Mouse (Mus musculus) kidney, embryonic 15.5 days (tissue): Measurements from ENCODE around the gene Ptpre. TPM values are rescaled to one million over a fixed set of nuclear protein-coding genes. Genes with fewer than 3 reads are reported as not detected.
"Not testable (repeated sequence)": the region's sequence is repeated elsewhere in the genome, so short reads cannot be mapped to it uniquely, and the experiment has no call there.

Experiments
- ATAC-seq: fragments of 200-750 bp; cut with Nextera tagmentation; replicated peaks from 2 replicates; pipeline ENCODE4 v1.8.0; 2017; ENCODE audit warnings: moderate TSS enrichment; ENCODE audit not compliant: low FRiP score
- H3K27ac ChIP-seq: fragments of 300-500 bp; sonication (generic); 2 replicates; pipeline ENCODE4 v1.5.1; 2015; ENCODE audit warnings: mild to moderate bottlenecking, inconsistent platforms
- H3K27me3 ChIP-seq: fragments of 300-500 bp; sonication (generic); 2 replicates; pipeline ENCODE4 v1.6.1; 2015; ENCODE audit warnings: inconsistent platforms
- H3K36me3 ChIP-seq: fragments of 300-500 bp; sonication (generic); 2 replicates; pipeline ENCODE4 v1.6.1; 2015; ENCODE audit warnings: inconsistent platforms
- H3K4me1 ChIP-seq: fragments of 300-500 bp; sonication (generic); 2 replicates; pipeline ENCODE4 v1.6.1; 2015; ENCODE audit warnings: inconsistent platforms
- H3K4me2 ChIP-seq: fragments of 300-500 bp; sonication (generic); 2 replicates; pipeline ENCODE4 v1.6.1; 2015; ENCODE audit warnings: moderate library complexity, mild to moderate bottlenecking, inconsistent platforms
- H3K4me3 ChIP-seq: fragments of 300-500 bp; sonication (generic); replicated peaks from 2 replicates; pipeline ENCODE4 v1.5.1; 2015; ENCODE audit warnings: mild to moderate bottlenecking, inconsistent platforms
- H3K9ac ChIP-seq: fragments of 300-500 bp; sonication (generic); 2 replicates; pipeline ENCODE4 v1.6.1; 2015; ENCODE audit warnings: mild to moderate bottlenecking, inconsistent platforms
- H3K9me3 ChIP-seq: fragments of 300-500 bp; sonication (generic); replicated peaks from 2 replicates; pipeline ENCODE4 v1.6.1; 2016; ENCODE audit warnings: inconsistent platforms
- WGBS: fragments of 180-500 bp; shearing (Covaris S2); methylation state at CpG from one replicate; pipeline ENCODE4 v1.1.7; 2015; ENCODE audit warnings: mixed read lengths; 5-methylcytosine and 5-hydroxymethylcytosine counted together
- polyA plus RNA-seq: library from polyadenylated mRNA; unstranded; fragments of >200 nt; fragmentation: Nextera tagmentation; extraction: Ambion mirVana; gene quantifications from 2 replicates; pipeline ENCODE4 v1.2.1, GENCODE M21; 2015

The Ptpre gene
- polyA plus RNA-seq, 1 experiment from 2014 or later = 1.6 TPM

GRCm38 (mm10) chr7:135616479-135616878, 79.2 kb downstream of the Ptpre start:
- H3K4me3 ChIP-seq, H3K36me3 ChIP-seq, H3K9ac ChIP-seq, H3K9me3 ChIP-seq, ATAC-seq, H3K27me3 ChIP-seq, H3K27ac ChIP-seq, H3K4me2 ChIP-seq: not testable (repeated sequence)
- peaks cover 12% of the 10 kb centered on the region; the same call in 1 of the 2 replicates for H3K4me1 ChIP-seq

GRCm38 (mm10) chr7:135617776-135618175, 80.5 kb downstream of the Ptpre start:
- Histone ChIP-seq H3K36me3 (no peaks in the 10 kb centered on the region), H3K9ac (no peak overlapping the region), H3K4me2 (no peak overlapping the region), H3K4me3 (no peak overlapping the region), H3K27me3 (no peaks in the 10 kb centered on the region), H3K4me1 (peaks cover 5% of the 10 kb centered on the region; the same call in 1 of the 2 replicates), H3K27ac (no peak overlapping the region), H3K9me3 (no peaks in the 10 kb centered on the region)
- no peak for ATAC-seq
- WGBS = 83% methylated on average over 11 of the region's 11 CpGs

- Histone ChIP-seq H3K4me3 (no peak overlapping the region), H3K4me2 (no peak overlapping the region), H3K27ac (no peak overlapping the region), H3K9me3 (0 out of 2 replicates have a peak, but pooled peaks cover 3% of the 10 kb centered on the region), H3K4me1 (no peaks in the 10 kb centered on the region), H3K27me3 (no peaks in the 10 kb centered on the region), H3K36me3 (no peaks in the 10 kb centered on the region), H3K9ac (no peak overlapping the region)
- ATAC-seq = no peak
- WGBS = 70% methylated on average over 6 of the region's 6 CpGs
Measured at GRCm38 (mm10) chr7:135621649-135622048, 84.4 kb downstream of the Ptpre start.

- Histone ChIP-seq H3K27me3 (no peaks in the 10 kb centered on the region), H3K27ac (no peak overlapping the region), H3K9me3 (0 out of 2 replicates have a peak, but pooled peaks cover 3% of the 10 kb centered on the region), H3K4me2 (no peak overlapping the region), H3K4me3 (no peak overlapping the region), H3K4me1 (no peaks in the 10 kb centered on the region), H3K9ac (no peak overlapping the region), H3K36me3 (no peaks in the 10 kb centered on the region)
- no peak for ATAC-seq
Measured at GRCm38 (mm10) chr7:135622241-135622640, 85.0 kb downstream of the Ptpre start.

- no peaks in the 10 kb centered on the region for H3K36me3 ChIP-seq
- H3K27me3 ChIP-seq = no peaks in the 10 kb centered on the region
- H3K4me3 ChIP-seq = no peak overlapping the region
- no peaks in the 10 kb centered on the region for H3K4me1 ChIP-seq
- H3K4me2 ChIP-seq = no peak overlapping the region
- no peak overlapping the region for H3K27ac ChIP-seq
- 77% methylated on average over 3 of the region's 3 CpGs for WGBS
- ATAC-seq = no peak
- H3K9ac ChIP-seq = no peak overlapping the region
- H3K9me3 ChIP-seq = 0 out of 2 replicates have a peak, but pooled peaks cover 3% of the 10 kb centered on the region
Measured at GRCm38 (mm10) chr7:135624854-135625253, 87.6 kb downstream of the Ptpre start.

GRCm38 (mm10) chr7:135628363-135628762, 91.1 kb downstream of the Ptpre start:
- ATAC-seq = no peak
- Histone ChIP-seq H3K9ac (no peak overlapping the region), H3K27ac (no peak overlapping the region), H3K9me3 (0 out of 2 replicates have a peak, but pooled peaks cover 3% of the 10 kb centered on the region), H3K36me3 (no peaks in the 10 kb centered on the region), H3K4me1 (no peaks in the 10 kb centered on the region), H3K4me3 (no peak overlapping the region), H3K27me3 (peaks cover 2% of the 10 kb centered on the region; the same call in 1 of the 2 replicates), H3K4me2 (no peak overlapping the region)
- 73% methylated on average over 7 of the region's 7 CpGs for WGBS

- H3K36me3 ChIP-seq = no peaks in the 10 kb centered on the region
- no peak for ATAC-seq
- H3K4me2 ChIP-seq = no peak overlapping the region
- H3K27ac ChIP-seq = no peak overlapping the region
- no peak overlapping the region for H3K9ac ChIP-seq
- 62% methylated on average over 9 of the region's 9 CpGs for WGBS
- no peaks in the 10 kb centered on the region for H3K4me1 ChIP-seq
- peaks cover 2% of the 10 kb centered on the region; the same call in 1 of the 2 replicates for H3K27me3 ChIP-seq
- H3K4me3 ChIP-seq = no peak overlapping the region
- H3K9me3 ChIP-seq = 0 out of 2 replicates have a peak, but pooled peaks cover 3% of the 10 kb centered on the region
Measured at GRCm38 (mm10) chr7:135629019-135629418, 91.7 kb downstream of the Ptpre start.

GRCm38 (mm10) chr7:135631776-135632552, 94.7 kb downstream of the Ptpre start:
- Histone ChIP-seq H3K9ac (no peak overlapping the region), H3K27me3 (peaks cover 2% of the 10 kb centered on the region; the same call in 1 of the 2 replicates), H3K27ac (no peak overlapping the region), H3K9me3 (no peaks in the 10 kb centered on the region), H3K36me3 (no peaks in the 10 kb centered on the region), H3K4me1 (no peaks in the 10 kb centered on the region), H3K4me3 (no peak overlapping the region), H3K4me2 (no peak overlapping the region)
- whole genome bisulfite sequencing = 53% methylated on average over 8 of the region's 8 CpGs
- ATAC-seq = no peak

- H3K36me3 ChIP-seq = no peaks in the 10 kb centered on the region
- peaks cover 2% of the 10 kb centered on the region; the same call in 1 of the 2 replicates for H3K27me3 ChIP-seq
- 79% methylated on average over 7 of the region's 7 CpGs for WGBS
- no peaks in the 10 kb centered on the region for H3K9me3 ChIP-seq
- no peak overlapping the region for H3K4me3 ChIP-seq
- no peak for ATAC-seq
- H3K4me1 ChIP-seq = no peaks in the 10 kb centered on the region
- no peak overlapping the region for H3K27ac ChIP-seq
- H3K4me2 ChIP-seq = no peak overlapping the region
- H3K9ac ChIP-seq = no peak overlapping the region
Measured at GRCm38 (mm10) chr7:135632716-135633258, 95.5 kb downstream of the Ptpre start.

- H3K4me3 ChIP-seq = no peak overlapping the region
- 77% methylated on average over 16 of the region's 16 CpGs for WGBS
- no peak overlapping the region for H3K27ac ChIP-seq
- H3K4me1 ChIP-seq = no peaks in the 10 kb centered on the region
- H3K9ac ChIP-seq = no peak overlapping the region
- no peaks in the 10 kb centered on the region for H3K9me3 ChIP-seq
- H3K27me3 ChIP-seq = peaks cover 8% of the 10 kb centered on the region; the same call in 1 of the 2 replicates
- H3K4me2 ChIP-seq = no peak overlapping the region
- ATAC-seq = no peak
- no peaks in the 10 kb centered on the region for H3K36me3 ChIP-seq
Measured at GRCm38 (mm10) chr7:135634851-135635624, 97.8 kb downstream of the Ptpre start.

- Histone ChIP-seq H3K4me3 (no peak overlapping the region), H3K27ac (no peak overlapping the region), H3K9ac (no peak overlapping the region), H3K9me3 (no peaks in the 10 kb centered on the region), H3K4me1 (no peaks in the 10 kb centered on the region), H3K36me3 (no peaks in the 10 kb centered on the region), H3K27me3 (peaks cover 8% of the 10 kb centered on the region; the same call in 1 of the 2 replicates), H3K4me2 (no peak overlapping the region)
- WGBS = 63% methylated on average over 13 of the region's 13 CpGs
- ATAC-seq = no peak
Measured at GRCm38 (mm10) chr7:135637406-135637980, 100.2 kb downstream of the Ptpre start.
